Mouse (Mus musculus) erythroblast, embryonic 14.5 days (primary cell): ENCODE results near the gene Pfn1.

ENCODE experiments used
- GATA1 ChIP-seq: IDR thresholded peaks from 2 replicates; pipeline ENCODE4 v1.6.1; 2012; ENCODE audit warnings: low read length, inconsistent platforms, mixed read lengths
- TAL1 ChIP-seq: IDR thresholded peaks from 3 replicates; pipeline ENCODE4 v1.6.1; 2012; ENCODE audit warnings: low read length, inconsistent platforms, mixed read lengths

DNA sequence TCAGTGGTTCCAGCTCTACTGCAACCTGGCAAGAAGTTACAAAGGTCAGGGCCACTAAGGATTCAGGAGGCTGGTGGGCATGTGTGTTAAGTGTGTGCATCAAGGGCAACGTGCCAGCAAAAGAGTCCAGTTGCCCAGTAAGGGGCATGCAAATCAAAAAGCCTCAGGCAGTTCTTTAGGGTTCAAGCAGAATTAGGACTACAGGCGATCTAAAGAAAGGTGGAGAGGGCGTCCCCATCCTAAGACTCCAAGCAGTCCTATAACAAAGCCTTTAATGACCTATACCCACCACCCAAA is 8.2 kb downstream of the Pfn1 start:
- TF ChIP-seq GATA1: no peak
- TF ChIP-seq TAL1: no peak
